Mouse (Mus musculus) hindbrain, embryonic 12.5 days (tissue): ENCODE data around the gene Tas2r123. TPM values are rescaled to one million over a fixed set of nuclear protein-coding genes. Genes with fewer than 3 reads are reported as not detected.

Experiments used
- ATAC-seq: fragments of 200-750 bp; cut with Nextera tagmentation; 2 replicates; pipeline ENCODE4 v1.8.0; 2017; ENCODE audit warnings: moderate TSS enrichment; ENCODE audit not compliant: low FRiP score
- H3K27ac ChIP-seq: fragments of 300-500 bp; sonication (generic); 2 replicates; pipeline ENCODE4 v1.5.1; 2016; ENCODE audit warnings: mild to moderate bottlenecking
- H3K27me3 ChIP-seq: fragments of 300-500 bp; sonication (generic); 2 replicates; pipeline ENCODE4 v1.6.1; 2016; ENCODE audit warnings: mild to moderate bottlenecking
- H3K36me3 ChIP-seq: fragments of 300-500 bp; sonication (generic); 2 replicates; pipeline ENCODE4 v1.6.1; 2016; ENCODE audit warnings: mild to moderate bottlenecking
- H3K4me1 ChIP-seq: fragments of 300-500 bp; sonication (generic); 2 replicates; pipeline ENCODE4 v1.6.1; 2016
- H3K4me2 ChIP-seq: fragments of 300-500 bp; sonication (generic); replicated peaks from 2 replicates; pipeline ENCODE4 v1.6.1; 2016; ENCODE audit warnings: mild to moderate bottlenecking
- H3K4me3 ChIP-seq: fragments of 300-500 bp; sonication (generic); 2 replicates; pipeline ENCODE4 v1.5.1; 2016; ENCODE audit warnings: mild to moderate bottlenecking
- H3K9ac ChIP-seq: fragments of 300-500 bp; sonication (generic); 2 replicates; pipeline ENCODE4 v1.6.1; 2016; ENCODE audit warnings: mild to moderate bottlenecking, moderate library complexity
- H3K9me3 ChIP-seq: fragments of 300-500 bp; sonication (generic); replicated peaks from 2 replicates; pipeline ENCODE4 v1.6.1; 2016; ENCODE audit warnings: mild to moderate bottlenecking
- WGBS: fragments of 180-500 bp; shearing (Covaris S2); methylation state at CpG from one replicate; pipeline ENCODE4 v1.1.7; 2016; 5-methylcytosine and 5-hydroxymethylcytosine counted together
- polyA plus RNA-seq: library from polyadenylated mRNA; unstranded; fragments of >200 nt; fragmentation: Nextera tagmentation; extraction: Ambion mirVana; gene quantifications from 2 replicates; pipeline ENCODE4 v1.2.1, GENCODE M21; 2016

Tas2r123 gene
- not detected in 2 replicates for polyA plus RNA-seq

DNA sequence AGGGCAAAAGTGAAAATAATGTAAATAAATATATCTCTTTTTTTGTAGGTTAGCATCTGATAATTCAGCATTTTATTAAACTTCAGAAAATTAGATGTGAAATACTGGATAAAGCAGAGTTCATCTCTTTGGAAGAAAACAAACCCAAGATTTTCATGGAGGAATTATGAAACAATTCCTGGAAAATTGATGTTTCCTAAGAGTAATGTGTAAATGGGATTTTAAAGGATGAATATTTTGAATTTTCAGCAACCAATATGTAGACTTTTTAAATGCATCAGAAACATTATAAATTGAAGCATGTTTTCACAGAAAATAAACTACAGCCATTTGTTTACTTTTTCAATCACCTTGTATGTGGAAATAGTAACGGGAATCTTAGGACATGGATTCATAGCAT, at the start of gene Tas2r123:
Gene Tas2r123 (plus strand): TSS at position 301 of the 400 bp plus-strand sequence.
- no peaks in the 10 kb centered on the region for H3K36me3 ChIP-seq
- WGBS = 92% methylated on average over 1 of the region's 1 CpGs
- no peak within 1 kb of the TSS for H3K9ac ChIP-seq
- no peak within 1 kb of the TSS for H3K27ac ChIP-seq
- no peak within 1 kb of the TSS for H3K4me2 ChIP-seq
- no peaks in the 10 kb centered on the region for H3K9me3 ChIP-seq
- no peaks in the 10 kb centered on the region for H3K4me1 ChIP-seq
- no peaks in the 10 kb centered on the region for H3K27me3 ChIP-seq
- no peak within 1 kb of the TSS for H3K4me3 ChIP-seq
- no peak for ATAC-seq

DNA sequence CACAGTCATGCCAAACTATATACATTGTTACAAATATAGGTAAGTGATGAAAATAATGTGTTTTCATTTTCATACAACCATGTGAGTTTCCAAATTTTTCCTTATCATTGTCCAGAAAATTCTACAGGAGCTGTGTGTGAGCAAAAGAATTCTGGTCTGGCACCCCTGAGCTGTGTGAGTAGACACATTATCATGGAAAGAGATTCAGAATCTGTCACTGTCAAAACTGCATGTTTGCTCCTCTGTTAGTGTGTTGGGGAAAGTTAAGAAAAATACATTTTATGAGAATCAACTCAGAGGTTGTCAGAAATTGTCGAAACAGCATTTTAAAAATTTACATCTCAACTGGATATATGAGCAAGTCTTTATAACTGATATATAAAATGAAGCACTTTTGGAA, 44.4 kb upstream of the Tas2r123 start, which contains the start of gene Tas2r117:
Gene Tas2r117 (plus strand): TSS at position 301 of the 400 bp plus-strand sequence.
- Histone ChIP-seq H3K4me3 (no peak within 1 kb of the TSS), H3K36me3 (no peaks in the 10 kb centered on the region), H3K27ac (no peak within 1 kb of the TSS), H3K27me3 (no peaks in the 10 kb centered on the region), H3K4me2 (no peak within 1 kb of the TSS), H3K9ac (no peak within 1 kb of the TSS), H3K4me1 (no peaks in the 10 kb centered on the region), H3K9me3 (no peaks in the 10 kb centered on the region)
- ATAC-seq = no peak
- 93% methylated on average over 1 of the region's 1 CpGs for WGBS

DNA sequence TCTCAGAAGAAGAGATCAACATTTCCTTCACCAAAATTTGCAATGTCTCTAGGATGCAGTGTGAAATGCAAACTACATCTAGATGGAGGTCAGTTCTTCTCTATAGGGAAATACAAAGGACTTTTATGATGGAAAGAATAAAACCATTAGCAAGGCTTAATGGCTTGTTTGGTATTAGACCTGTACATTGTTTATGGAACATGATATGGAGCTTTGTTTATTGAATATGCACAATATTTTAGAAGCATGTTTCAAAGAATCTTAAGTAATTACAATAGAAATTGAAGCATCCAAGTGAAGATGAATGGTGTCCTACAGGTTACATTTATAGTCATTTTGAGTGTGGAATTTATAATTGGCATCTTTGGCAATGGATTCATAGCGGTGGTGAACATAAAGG, 8.2 kb downstream of the Tas2r123 start, which contains the start of gene Tas2r116:
Gene Tas2r116 (plus strand): TSS at position 301 of the 400 bp plus-strand sequence.
- H3K9ac ChIP-seq = no peak within 1 kb of the TSS
- H3K27ac ChIP-seq = no peak within 1 kb of the TSS
- H3K27me3 ChIP-seq = no peaks in the 10 kb centered on the region
- ATAC-seq = no peak
- H3K36me3 ChIP-seq = no peaks in the 10 kb centered on the region
- no peaks in the 10 kb centered on the region for H3K4me1 ChIP-seq
- no peak within 1 kb of the TSS for H3K4me2 ChIP-seq
- no peak within 1 kb of the TSS for H3K4me3 ChIP-seq
- H3K9me3 ChIP-seq = no peaks in the 10 kb centered on the region
- 72% methylated on average over 1 of the region's 1 CpGs for WGBS

DNA sequence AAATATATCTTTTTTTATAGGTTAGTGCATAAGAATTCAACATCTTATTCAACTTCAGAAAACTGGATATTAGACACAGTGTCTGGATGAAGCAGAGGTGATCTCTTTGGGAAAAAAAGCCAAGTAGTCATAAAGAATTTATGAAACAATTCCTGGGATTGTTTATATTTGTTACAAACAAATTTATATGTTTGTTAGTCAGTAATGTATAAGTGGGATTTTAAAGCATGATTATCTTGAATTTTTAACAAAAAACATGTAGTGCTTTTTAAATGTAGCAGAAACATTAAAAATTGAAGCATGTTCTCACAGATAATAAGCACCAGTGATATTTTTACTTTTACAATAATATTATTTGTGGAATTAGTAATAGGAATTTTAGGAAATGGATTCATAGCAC, 20.8 kb downstream of the Tas2r123 start, which contains the start of gene Tas2r110:
Gene Tas2r110 (plus strand): TSS at position 301 of the 400 bp plus-strand sequence.
- Histone ChIP-seq H3K36me3 (no peaks in the 10 kb centered on the region), H3K9me3 (no peaks in the 10 kb centered on the region), H3K27me3 (no peaks in the 10 kb centered on the region), H3K4me3 (no peak within 1 kb of the TSS), H3K9ac (no peak within 1 kb of the TSS), H3K4me2 (no peak within 1 kb of the TSS), H3K27ac (no peak within 1 kb of the TSS), H3K4me1 (no peaks in the 10 kb centered on the region)
- ATAC-seq = no peak

DNA sequence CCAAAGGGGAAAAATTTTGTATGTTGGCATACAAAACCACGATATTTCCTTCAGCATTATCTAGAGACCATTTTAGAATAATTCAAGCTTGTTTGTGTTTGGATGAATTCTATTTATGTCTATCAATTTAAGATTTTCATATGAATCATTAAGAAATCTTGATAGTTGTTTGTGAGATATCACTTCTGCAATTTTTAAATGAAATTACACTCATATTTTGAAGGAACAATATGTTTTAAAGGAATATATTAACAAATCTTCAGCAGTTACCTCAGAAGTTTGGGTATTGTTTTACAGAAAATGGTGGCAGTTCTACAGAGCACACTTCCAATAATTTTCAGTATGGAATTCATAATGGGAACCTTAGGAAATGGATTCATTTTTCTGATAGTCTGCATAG, 45.8 kb downstream of the Tas2r123 start, which contains the start of gene Tas2r113:
Gene Tas2r113 (plus strand): TSS at position 301 of the 400 bp plus-strand sequence.
- no peak within 1 kb of the TSS for H3K4me3 ChIP-seq
- H3K9me3 ChIP-seq = no peaks in the 10 kb centered on the region
- H3K4me2 ChIP-seq = no peak within 1 kb of the TSS
- no peak within 1 kb of the TSS for H3K27ac ChIP-seq
- no peaks in the 10 kb centered on the region for H3K36me3 ChIP-seq
- WGBS = 82% methylated on average over 1 of the region's 1 CpGs
- H3K27me3 ChIP-seq = no peaks in the 10 kb centered on the region
- H3K4me1 ChIP-seq = no peaks in the 10 kb centered on the region
- no peak within 1 kb of the TSS for H3K9ac ChIP-seq
- no peak for ATAC-seq

Other genes with a start within 250 kb of the Tas2r123 start
- not detected in 2 replicates for gene A630073D07Rik, start 195.6 kb upstream of the Tas2r123 start, polyA plus RNA-seq
- not detected in 2 replicates for gene Tas2r120, start 190.2 kb upstream of the Tas2r123 start, polyA plus RNA-seq
- gene Tas2r121, start 146.1 kb upstream of the Tas2r123 start, polyA plus RNA-seq = not detected in 2 replicates
- gene Tas2r122, start 135.2 kb upstream of the Tas2r123 start, polyA plus RNA-seq = not detected in 2 replicates
- gene Tas2r115, start 109.1 kb upstream of the Tas2r123 start, polyA plus RNA-seq = not detected in 2 replicates
- gene Tas2r124, start 92.4 kb upstream of the Tas2r123 start, polyA plus RNA-seq = not detected in 2 replicates
- gene Tas2r102, start 85.0 kb upstream of the Tas2r123 start, polyA plus RNA-seq = not detected in 2 replicates
- not detected in 2 replicates for gene Tas2r136, start 69.0 kb upstream of the Tas2r123 start, polyA plus RNA-seq
- not detected in 2 replicates for gene Tas2r117, start 44.3 kb upstream of the Tas2r123 start, polyA plus RNA-seq
- not detected in 2 replicates for gene Tas2r116, start 8.3 kb downstream of the Tas2r123 start, polyA plus RNA-seq
- not detected in 2 replicates for gene Tas2r110, start 20.9 kb downstream of the Tas2r123 start, polyA plus RNA-seq
- gene Tas2r113, start 45.9 kb downstream of the Tas2r123 start, polyA plus RNA-seq = not detected in 2 replicates
- not detected in 2 replicates for gene Tas2r125, start 62.5 kb downstream of the Tas2r123 start, polyA plus RNA-seq
- gene Tas2r129, start 104.0 kb downstream of the Tas2r123 start, polyA plus RNA-seq = not detected in 2 replicates
- not detected in 2 replicates for gene Tas2r131, start 110.8 kb downstream of the Tas2r123 start, polyA plus RNA-seq
- not detected in 2 replicates for gene Tas2r109, start 133.8 kb downstream of the Tas2r123 start, polyA plus RNA-seq
- not detected in 2 replicates for gene Tas2r103, start 190.0 kb downstream of the Tas2r123 start, polyA plus RNA-seq
- gene Tas2r140, start 208.7 kb downstream of the Tas2r123 start, polyA plus RNA-seq = not detected in 2 replicates